Mouse (Mus musculus) cerebellum, adult 11 months (tissue): ENCODE measurements at regions not wholly inside any gene's neighbourhood (a gene's known extent, or its start where the extent isn't known, plus 50 kb on each side); places are given as distances from the start of the nearest gene placed in this dataset.

Experiments
- DNase-seq: peaks from one replicate; pipeline ENCODE4 v3.0.0; 2022

DNA sequence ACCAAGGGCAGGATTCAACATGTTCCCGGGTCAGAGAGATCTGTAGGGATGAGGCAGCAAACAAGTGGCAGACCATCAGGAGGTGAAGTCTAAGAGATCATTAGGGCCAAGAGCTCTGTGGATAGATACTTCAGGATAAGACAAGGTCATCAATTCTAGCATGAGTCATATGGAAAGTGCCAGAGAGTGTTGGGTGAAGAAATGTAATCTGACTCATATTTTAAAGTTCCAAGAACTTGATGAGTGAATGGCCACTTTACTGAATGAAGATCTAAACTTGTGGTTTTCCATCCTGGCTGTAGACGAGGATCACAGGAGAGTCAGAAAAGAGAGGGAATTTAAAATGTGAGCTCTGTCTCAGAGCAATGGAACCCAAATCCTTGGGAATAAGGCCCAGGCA, 115.6 kb downstream of the Sox9 start:
- DNase-seq: no peak

DNA sequence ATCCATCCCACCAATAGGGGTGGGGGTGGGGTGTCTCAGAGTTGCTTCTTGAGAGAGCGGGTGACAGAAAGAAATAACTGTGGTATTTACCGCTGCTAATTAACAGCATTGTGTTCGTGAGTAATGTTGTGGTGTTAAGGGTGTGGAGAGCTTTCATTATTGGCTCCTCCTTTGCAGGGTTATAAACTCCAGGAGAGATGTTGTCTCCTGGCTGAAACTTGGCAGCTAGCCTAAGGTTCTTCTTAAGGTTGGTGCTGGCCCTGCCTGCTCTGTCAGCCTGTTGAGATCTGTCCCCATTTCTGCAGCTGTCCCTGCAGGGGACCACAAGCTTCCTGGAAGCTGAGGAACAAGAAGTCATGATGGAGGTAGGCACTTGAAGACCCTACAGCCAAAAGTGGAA, 120.6 kb downstream of the Sox9 start:
- DNase-seq: no peak

DNA sequence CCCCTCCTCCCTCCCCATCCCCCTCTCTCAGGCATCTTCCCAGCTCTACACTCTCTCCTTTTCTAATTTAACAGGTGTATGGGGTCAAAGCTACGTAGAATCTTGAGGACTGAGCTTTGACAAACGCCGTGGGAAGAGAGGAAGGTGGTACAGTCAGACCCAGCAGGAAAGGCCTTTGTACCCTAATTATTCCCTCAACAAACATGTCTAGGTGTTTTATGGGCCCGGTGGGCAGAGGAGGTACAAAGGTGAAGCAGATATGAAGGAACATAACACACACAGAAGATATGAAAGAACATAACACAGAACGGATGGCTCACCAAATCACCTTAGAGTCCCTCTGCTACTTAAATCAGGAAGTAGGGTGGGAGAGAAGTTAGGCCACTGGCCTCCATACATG, 128.3 kb downstream of the Sox9 start:
- DNase-seq: no peak

GRCm38 (mm10) chr11:112912875-112913274, 130.9 kb downstream of the Sox9 start:
- no peak for DNase-seq

- DNase-seq: no peak
These were observed 134.9 kb downstream of the Sox9 start for GRCm38 (mm10) chr11:112916923-112917322.

- no peak for DNase-seq
These were observed 138.1 kb downstream of the Sox9 start for GRCm38 (mm10) chr11:112920131-112920530.

- no peak for DNase-seq
These were observed 142.6 kb downstream of the Sox9 start for GRCm38 (mm10) chr11:112924577-112924976.

DNA sequence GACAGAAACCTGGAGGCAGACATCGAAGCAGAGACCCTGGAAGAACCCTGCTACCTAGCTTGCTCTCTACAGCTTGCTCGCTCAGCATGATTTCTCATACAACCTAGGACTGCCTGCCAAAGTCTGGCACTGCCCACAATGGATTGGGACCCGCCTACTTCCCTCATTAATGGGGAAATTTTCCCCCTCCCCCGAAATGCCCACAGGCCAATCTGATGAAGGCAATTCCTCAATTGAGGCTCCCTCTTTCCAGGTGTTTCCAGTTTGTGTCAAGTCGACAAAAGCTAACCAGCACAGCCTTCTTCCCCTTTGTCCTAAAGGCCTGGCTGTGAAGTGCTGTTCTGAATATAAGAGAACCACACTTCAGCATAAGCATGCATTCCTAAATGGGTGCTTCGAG, 143.1 kb downstream of the Sox9 start:
- DNase-seq: no peak

GRCm38 (mm10) chr11:112926330-112927025, 144.5 kb downstream of the Sox9 start:
- peak; percentile 4 for DNase-seq

- no peak for DNase-seq
These were observed 148.3 kb downstream of the Sox9 start for GRCm38 (mm10) chr11:112930186-112930808.

- DNase-seq: no peak
These were observed 156.0 kb downstream of the Sox9 start for GRCm38 (mm10) chr11:112938035-112938434.

DNA sequence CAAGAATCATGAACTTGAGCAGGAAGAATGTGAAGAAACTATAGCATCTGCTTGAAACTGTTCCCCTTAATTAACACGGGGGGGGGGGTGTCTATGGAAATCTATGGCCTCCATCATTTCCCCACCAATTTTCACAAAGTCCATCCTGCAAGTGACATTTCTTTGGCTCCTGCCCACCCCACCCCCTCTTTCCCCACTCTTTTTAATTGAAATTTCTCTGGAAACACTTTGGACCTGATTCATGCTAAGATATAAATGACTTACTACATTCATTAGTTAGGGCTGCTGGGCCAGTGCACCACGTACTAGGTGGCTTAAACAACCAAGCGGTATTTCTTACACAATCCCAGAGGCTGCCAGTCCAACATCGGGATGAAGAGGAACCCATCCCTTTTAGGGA, 169.4 kb downstream of the Sox9 start:
- DNase-seq: no peak

GRCm38 (mm10) chr11:112952356-112952755, 170.3 kb downstream of the Sox9 start:
- DNase-seq: no peak

DNA sequence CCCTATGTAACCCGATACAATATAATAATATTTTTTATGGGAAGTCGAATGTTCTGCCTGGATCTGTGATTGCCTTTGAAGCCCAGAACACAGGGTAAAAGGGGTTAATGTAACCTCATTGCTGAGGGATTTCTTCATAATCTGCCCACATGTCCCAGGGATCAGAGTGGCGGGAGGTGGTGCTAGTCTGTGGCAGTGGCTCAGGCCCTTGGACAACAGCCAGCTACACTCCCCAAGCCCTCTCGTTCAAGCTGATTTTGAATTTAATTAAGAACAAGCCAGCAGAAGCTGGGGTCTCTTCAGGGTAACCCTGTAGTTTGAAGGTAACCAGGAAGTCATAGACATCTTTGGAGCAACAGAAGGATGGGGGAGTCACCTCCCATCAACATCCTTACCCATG, 171.5 kb downstream of the Sox9 start:
- no peak for DNase-seq

- no peak for DNase-seq
These were observed 174.9 kb downstream of the Sox9 start for GRCm38 (mm10) chr11:112956748-112957440.

DNA sequence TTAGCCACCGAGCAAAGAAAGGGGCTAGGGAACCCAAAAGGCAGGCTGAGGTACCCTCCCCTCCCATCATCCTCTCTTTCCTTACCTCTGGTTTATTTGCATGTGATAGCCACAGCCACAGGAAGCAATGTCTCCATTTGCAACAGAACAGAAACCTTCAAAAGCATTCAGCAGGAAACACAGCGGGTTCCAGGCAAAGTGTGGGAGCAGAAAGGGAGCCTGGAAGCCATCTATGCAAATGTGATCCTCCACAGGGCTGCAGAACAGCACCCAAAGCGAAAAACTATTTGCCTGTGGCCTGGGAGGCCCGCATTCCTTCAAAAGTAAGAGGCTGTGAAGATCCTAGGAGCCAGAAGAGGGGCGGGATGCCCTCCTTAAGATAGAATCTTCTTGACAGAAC, 177.6 kb downstream of the Sox9 start:
- no peak for DNase-seq

DNA sequence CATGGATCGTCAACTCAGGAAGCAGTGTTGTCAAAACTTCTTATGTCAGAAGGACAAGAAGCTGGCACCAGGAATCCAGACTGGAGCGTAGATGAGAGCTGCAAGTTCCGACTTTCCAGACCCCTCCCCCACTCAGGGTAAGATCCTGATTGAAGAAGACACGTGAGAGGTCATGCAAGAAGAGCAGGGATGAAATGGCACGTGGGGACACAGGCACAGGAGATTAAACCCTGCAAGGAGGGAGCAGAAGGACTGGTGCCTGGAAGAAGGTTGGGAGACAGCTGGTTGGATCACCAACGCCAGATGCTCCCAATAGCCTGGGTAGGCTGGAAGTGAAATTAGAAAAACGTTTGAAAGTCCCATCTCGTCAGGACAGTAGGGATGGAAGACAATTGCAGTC, 191.3 kb downstream of the Sox9 start:
- no peak for DNase-seq

GRCm38 (mm10) chr11:112974893-112975292, 192.9 kb downstream of the Sox9 start:
- no peak for DNase-seq

- DNase-seq: no peak
These were observed 195.1 kb downstream of the Sox9 start for GRCm38 (mm10) chr11:112976914-112977785.

DNA sequence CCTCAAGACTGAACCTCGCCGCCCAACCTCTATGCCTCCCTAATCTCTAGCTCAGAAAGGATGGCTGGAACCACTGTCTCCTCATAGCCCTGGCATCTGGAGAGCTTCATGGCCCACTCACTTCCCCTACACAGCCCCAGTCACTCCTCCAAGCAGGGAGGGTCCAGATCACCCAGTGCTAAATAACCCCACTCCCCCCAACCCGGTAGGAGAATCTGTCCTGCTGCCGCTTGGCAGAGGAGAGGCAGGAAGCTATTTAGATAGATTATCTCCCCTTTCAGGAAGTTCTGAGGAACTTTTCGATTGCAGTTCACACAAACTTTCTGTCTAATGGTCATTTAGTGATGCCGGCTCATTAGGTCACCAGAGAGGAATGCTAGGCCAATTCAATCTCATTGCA, 196.9 kb downstream of the Sox9 start:
- DNase-seq: no peak

GRCm38 (mm10) chr11:112979413-112979812, 197.4 kb downstream of the Sox9 start:
- DNase-seq: no peak

- DNase-seq: no peak
These were observed 200.3 kb downstream of the Sox9 start for GRCm38 (mm10) chr11:112982165-112982801.
